8 mouse cellular contexts compared by ENCODE assay signal in genomic region chr14:20702096-20702740, GRCm38 (mm10). TPM values are rescaled to one million over a fixed set of nuclear protein-coding genes. Genes with fewer than 3 reads are reported as not detected.
A peak's percentile ranks its signal among the peaks of the same experiment; 100 is the strongest.
DNase-seq lines count a peak whose midpoint lies in the region; ATAC-seq and TF ChIP-seq lines count a peak whose summit lies in the region.

No protein-coding gene starts in this region.

- H3K9me3 ChIP-seq in limb, embryonic 14.5 days (ENCODE audit: control insufficient read depth, low read length): no peaks in the 10 kb centered on the region
- H3K9me3 ChIP-seq in stomach, embryonic 16.5 days (replicated peaks; ENCODE audit: control insufficient read depth, low read length): no peaks in the 10 kb centered on the region

- peak overlapping the region; percentile 53 for H3K4me2 ChIP-seq in limb, embryonic 14.5 days (replicated peaks; ENCODE audit: low read depth, low read length, severe bottlenecking)
- peak overlapping the region; percentile 68 for H3K4me2 ChIP-seq in stomach, embryonic 16.5 days (ENCODE audit: low read depth, low read length)

- H3K9ac ChIP-seq in limb, embryonic 14.5 days (ENCODE audit: low read depth, low read length, severe bottlenecking): peak overlapping the region; percentile 71
- peak overlapping the region; percentile 94 for H3K9ac ChIP-seq in stomach, embryonic 16.5 days (ENCODE audit: low read length)

- intact Hi-C loops in left cerebral cortex, postnatal 10 days (cut with DNase I): no loop called here

- peak overlapping the region; percentile 98 for H3K4me3 ChIP-seq in cerebellum, adult 2 months (replicated peaks; ENCODE audit: insufficient read depth, low read depth, low read length)
- peak overlapping the region; percentile 97 for H3K4me3 ChIP-seq in spleen, adult 2 months (ENCODE audit: extremely low read depth, insufficient read depth, insufficient read length)
- H3K4me3 ChIP-seq in limb, embryonic 14.5 days (replicated peaks; ENCODE audit: low read length): peak overlapping the region; percentile 62
- peak overlapping the region; percentile 93 for H3K4me3 ChIP-seq in stomach, embryonic 16.5 days (replicated peaks; ENCODE audit: low read length)

- peak overlapping the region; percentile 87 for H3K27ac ChIP-seq in cerebellum, adult 2 months (ENCODE audit: insufficient read depth, low read length)
- H3K27ac ChIP-seq in spleen, adult 2 months (ENCODE audit: insufficient read depth, low read length): peak overlapping the region; percentile 70
- peak overlapping the region; percentile 86 for H3K27ac ChIP-seq in limb, embryonic 14.5 days (replicated peaks; ENCODE audit: low read depth, low read length)
- peak overlapping the region; percentile 90 for H3K27ac ChIP-seq in stomach, embryonic 16.5 days (ENCODE audit: low read length)

- H3K36me3 ChIP-seq in spleen, adult 2 months (ENCODE audit: control insufficient read depth, insufficient read depth, low read length): no peaks in the 10 kb centered on the region
- peaks cover 25% of the 10 kb centered on the region for H3K36me3 ChIP-seq in limb, embryonic 14.5 days (ENCODE audit: control insufficient read depth, insufficient read depth, low read length)
- H3K36me3 ChIP-seq in stomach, embryonic 16.5 days (ENCODE audit: control insufficient read depth, insufficient read depth, low read length): peaks cover 4% of the 10 kb centered on the region; the same call in 1 of the 2 replicates

- no peak for TF ChIP-seq POLR2A in cerebellum, adult 2 months (IDR thresholded peaks at IDR 0.05; ENCODE audit: borderline replicate concordance, insufficient read depth, low read length)
- no peak for TF ChIP-seq POLR2A in spleen, adult 2 months (IDR thresholded peaks at IDR 0.05; ENCODE audit: low read depth, low read length)
- no peak for TF ChIP-seq POLR2A in limb, embryonic 14.5 days (IDR thresholded peaks at IDR 0.05; ENCODE audit: borderline replicate concordance, extremely low read depth, insufficient read depth, insufficient read length)

- DNase-seq in cerebellum, adult 2 months: no peak
- no peak for DNase-seq in cerebellum, adult 11-12 months
- no peak for DNase-seq in spleen, adult 2 months (ENCODE audit: low read depth in 1 of 2, low spot score in 2 of 2)
- no peak for DNase-seq in spleen, postnatal 36 days (ENCODE audit: low spot score in 2 of 2)
- DNase-seq in limb, embryonic 14.5 days (ENCODE audit: low spot score): no peak
- DNase-seq in gastrocnemius, adult 18-20 months (ENCODE audit: low spot score): no peak
- no peak for DNase-seq in left cerebral cortex, postnatal 10 days (ENCODE audit: extremely low spot score in 1 of 2, low spot score in 2 of 2)

- peak; percentile 25 for ATAC-seq in limb, embryonic 14.5 days (ENCODE audit: low FRiP score, low read depth)
- ATAC-seq in stomach, embryonic 16.5 days (ENCODE audit: insufficient read depth, low FRiP score): no peak

- WGBS in cerebellum, adult 2 months: 15% methylated on average over 15 of the region's 15 CpGs
- WGBS in spleen, adult 2 months: 13% methylated on average over 15 of the region's 15 CpGs
- WGBS in limb, embryonic 14.5 days: 10% methylated on average over 15 of the region's 15 CpGs
- 4% methylated on average over 15 of the region's 15 CpGs for WGBS in stomach, embryonic 16.5 days

- TF ChIP-seq CTCF in cerebellum, adult 2 months (IDR thresholded peaks at IDR 0.05; ENCODE audit: borderline replicate concordance, insufficient read depth, low read depth, low read length): no peak
- no peak for TF ChIP-seq CTCF in spleen, adult 2 months (IDR thresholded peaks at IDR 0.05; ENCODE audit: extremely low read depth, insufficient read depth, insufficient read length, insufficient replicate concordance)

- no peaks in the 10 kb centered on the region for H3K27me3 ChIP-seq in cerebellum, adult 2 months (ENCODE audit: control insufficient read depth, insufficient read depth, low read length)
- no peaks in the 10 kb centered on the region for H3K27me3 ChIP-seq in spleen, adult 2 months (ENCODE audit: control insufficient read depth, insufficient read depth, low read length)
- H3K27me3 ChIP-seq in limb, embryonic 14.5 days (ENCODE audit: control insufficient read depth, insufficient read depth, low read length): no peaks in the 10 kb centered on the region
- H3K27me3 ChIP-seq in stomach, embryonic 16.5 days (ENCODE audit: control insufficient read depth, insufficient read depth, low read length): no peaks in the 10 kb centered on the region

- H3K4me1 ChIP-seq in cerebellum, adult 2 months (ENCODE audit: control insufficient read depth, insufficient read depth, low read length): no peaks in the 10 kb centered on the region; the same call in 1 of the 2 replicates
- peaks cover 2% of the 10 kb centered on the region; the same call in 1 of the 2 replicates for H3K4me1 ChIP-seq in spleen, adult 2 months (ENCODE audit: control insufficient read depth, insufficient read depth, insufficient read length)
- H3K4me1 ChIP-seq in limb, embryonic 14.5 days (ENCODE audit: control insufficient read depth, insufficient read depth, low read length): peaks cover 24% of the 10 kb centered on the region
- peaks cover 35% of the 10 kb centered on the region for H3K4me1 ChIP-seq in stomach, embryonic 16.5 days (ENCODE audit: control insufficient read depth, insufficient read depth, low read length)

RNA-seq across cellular contexts. Expression of gene Chchd1, which starts 0.6 kb away (rescaled TPM):
- polyA plus RNA-seq in cerebellum, adult 2 months (2012; rRNA removed): 109 and 115 TPM in 2 replicates
- 12.6 and 15.5 TPM in 2 replicates for polyA plus RNA-seq in spleen, adult 2 months (2012; rRNA removed)
- polyA plus RNA-seq in limb, embryonic 14.5 days (2012; rRNA removed): 62.8 and 131 TPM in 2 replicates
- polyA plus RNA-seq in limb, embryonic 14.5 days (2014; fragmentation: Nextera tagmentation; extraction: Ambion mirVana): 187 and 202 TPM in 2 replicates
- 149 and 187 TPM in 2 replicates for polyA plus RNA-seq in stomach, embryonic 16.5 days (2015; fragmentation: Nextera tagmentation; extraction: Ambion mirVana)
- 100 to 1,000 TPM; 126 to 132 TPM for total RNA-seq in gastrocnemius, adult 18-20 months (2021)
- total RNA-seq in left cerebral cortex, postnatal 10 days (2021): 10 to 100 TPM; 61.3 to 67.0 TPM

RNA-seq across cellular contexts. Expression of gene Zswim8, which starts 5.1 kb away (rescaled TPM):
- polyA plus RNA-seq in cerebellum, adult 2 months (2012; rRNA removed): 164 and 177 TPM in 2 replicates
- polyA plus RNA-seq in spleen, adult 2 months (2012; rRNA removed): 177 and 225 TPM in 2 replicates
- polyA plus RNA-seq in limb, embryonic 14.5 days (2012; rRNA removed): 195 and 272 TPM in 2 replicates
- 38.9 and 43.7 TPM in 2 replicates for polyA plus RNA-seq in limb, embryonic 14.5 days (2014; fragmentation: Nextera tagmentation; extraction: Ambion mirVana)
- polyA plus RNA-seq in stomach, embryonic 16.5 days (2015; fragmentation: Nextera tagmentation; extraction: Ambion mirVana): 23.2 and 26.8 TPM in 2 replicates
- 10 to 100 TPM; 27.3 to 36.0 TPM for total RNA-seq in gastrocnemius, adult 18-20 months (2021)
- 100 to 1,000 TPM; 134 to 138 TPM for total RNA-seq in left cerebral cortex, postnatal 10 days (2021)

RNA-seq across cellular contexts. Expression of gene Fut11, which starts 7.5 kb away (rescaled TPM):
- 15.9 and 17.1 TPM in 2 replicates for polyA plus RNA-seq in cerebellum, adult 2 months (2012; rRNA removed)
- polyA plus RNA-seq in spleen, adult 2 months (2012; rRNA removed): 10.5 and 20.8 TPM in 2 replicates
- polyA plus RNA-seq in limb, embryonic 14.5 days (2012; rRNA removed): 22.6 and 26.7 TPM in 2 replicates
- polyA plus RNA-seq in limb, embryonic 14.5 days (2014; fragmentation: Nextera tagmentation; extraction: Ambion mirVana): 26.9 and 29.2 TPM in 2 replicates
- 18.3 and 19.3 TPM in 2 replicates for polyA plus RNA-seq in stomach, embryonic 16.5 days (2015; fragmentation: Nextera tagmentation; extraction: Ambion mirVana)
- total RNA-seq in gastrocnemius, adult 18-20 months (2021): 1 to 10 TPM; 1.8 to 2.1 TPM
- 10 to 100 TPM; 19.6 to 20.3 TPM for total RNA-seq in left cerebral cortex, postnatal 10 days (2021)

RNA-seq across cellular contexts. Expression of gene Sec24c, which starts 28.1 kb away (rescaled TPM):
- polyA plus RNA-seq in cerebellum, adult 2 months (2012; rRNA removed): 93.3 and 116 TPM in 2 replicates
- polyA plus RNA-seq in spleen, adult 2 months (2012; rRNA removed): 181 and 239 TPM in 2 replicates
- polyA plus RNA-seq in limb, embryonic 14.5 days (2012; rRNA removed): 149 and 207 TPM in 2 replicates
- 77.2 and 84.0 TPM in 2 replicates for polyA plus RNA-seq in limb, embryonic 14.5 days (2014; fragmentation: Nextera tagmentation; extraction: Ambion mirVana)
- polyA plus RNA-seq in stomach, embryonic 16.5 days (2015; fragmentation: Nextera tagmentation; extraction: Ambion mirVana): 90.5 and 110 TPM in 2 replicates
- 10 to 100 TPM; 65.7 to 75.8 TPM for total RNA-seq in gastrocnemius, adult 18-20 months (2021)
- 100 to 1,000 TPM; 102 to 109 TPM for total RNA-seq in left cerebral cortex, postnatal 10 days (2021)

RNA-seq across cellular contexts. Expression of gene Ndst2, which starts 32.1 kb away (rescaled TPM):
- polyA plus RNA-seq in cerebellum, adult 2 months (2012; rRNA removed): 37.9 and 43.2 TPM in 2 replicates
- 41.6 and 43.2 TPM in 2 replicates for polyA plus RNA-seq in spleen, adult 2 months (2012; rRNA removed)
- polyA plus RNA-seq in limb, embryonic 14.5 days (2012; rRNA removed): 65.9 and 74.0 TPM in 2 replicates
- 36.5 and 41.4 TPM in 2 replicates for polyA plus RNA-seq in limb, embryonic 14.5 days (2014; fragmentation: Nextera tagmentation; extraction: Ambion mirVana)
- polyA plus RNA-seq in stomach, embryonic 16.5 days (2015; fragmentation: Nextera tagmentation; extraction: Ambion mirVana): 23.7 and 24.4 TPM in 2 replicates
- 1 to 10 TPM; 5.4 to 7.2 TPM for total RNA-seq in gastrocnemius, adult 18-20 months (2021)
- total RNA-seq in left cerebral cortex, postnatal 10 days (2021): 10 to 100 TPM; 17.3 to 21.8 TPM
